Mouse (Mus musculus) embryonic stem cell, embryonic (primary cell): ENCODE measurements around the gene Gdpd3.
"Not testable (repeated sequence)": the region's sequence is repeated elsewhere in the genome, so short reads cannot be mapped to it uniquely, and the experiment has no call there.

Source experiments
- CTCF ChIA-PET, 4 experiments: fragments of 300-600 bp in 2 of 4; fragments of 350-600 bp in 2 of 4; sonication (Branson Sonifier 250); formaldehyde crosslinking; loops; one replicate each; lab custom pipeline; 2022; ENCODE audit warnings: inconsistent platforms in 2 of 4; lab: Charles Lee
- POLR2A ChIA-PET, 4 experiments: fragments of 300-600 bp in 2 of 4; fragments of 350-600 bp in 2 of 4; sonication (Branson Sonifier 250); formaldehyde crosslinking; loops; one replicate each; lab custom pipeline; 2022; ENCODE audit warnings: antibody characterized with exemption in 4 of 4, inconsistent platforms in 1 of 4; lab: Charles Lee

Gdpd3 gene

GRCm38 (mm10) chr7:126766201-126766600, at the start of gene Gdpd3:
Gene Gdpd3 (plus strand): TSS chr7:126766334.
- ChIA-PET CTCF (interaction anchor here in 1 of 4 experiments (1.1 kb wide), 1 partner anchor 14 kb away, joined by 4 read pairs; no protein-coding TSS in a partner anchor), POLR2A (interaction anchor here in 1 of 4 experiments (1.6 kb wide), 1 partner anchor 13 kb away, joined by 5 read pairs; no protein-coding TSS in a partner anchor)

- ChIA-PET CTCF (interaction anchor here in 1 of 4 experiments (0.6 kb wide), 1 partner anchor 74 kb away, joined by 6 read pairs; no protein-coding TSS in a partner anchor), POLR2A (interaction anchor here in 2 of 4 experiments (1.3 to 2.1 kb wide), 3 partner anchors 24 to 134 kb away, joined by 4 to 6 read pairs (median 5); no protein-coding TSS in a partner anchor)
Measured at GRCm38 (mm10) chr7:126717566-126717965, 48.6 kb upstream of the Gdpd3 start.

- CTCF ChIA-PET, result no interaction called here
- POLR2A ChIA-PET, result interaction anchor here in 1 of 4 experiments (0.6 kb wide), 1 partner anchor 17 kb away, joined by 3 read pairs; no protein-coding TSS in a partner anchor
Measured at GRCm38 (mm10) chr7:126718787-126719337, 47.3 kb upstream of the Gdpd3 start.

GRCm38 (mm10) chr7:126721635-126722034, 44.5 kb upstream of the Gdpd3 start:
- ChIA-PET POLR2A (no interaction called here), CTCF (interaction anchor here in 1 of 4 experiments (1.0 kb wide), 1 partner anchor 33 kb away, joined by 3 read pairs; no protein-coding TSS in a partner anchor)

GRCm38 (mm10) chr7:126725077-126725476, 41.1 kb upstream of the Gdpd3 start:
- CTCF ChIA-PET, result no interaction called here
- POLR2A ChIA-PET, result no interaction called here

- CTCF ChIA-PET, result interaction anchor here in 1 of 4 experiments (0.6 kb wide), 1 partner anchor 443 kb away, joined by 4 read pairs; no protein-coding TSS in a partner anchor
Measured at GRCm38 (mm10) chr7:126725667-126726066, 40.5 kb upstream of the Gdpd3 start.

GRCm38 (mm10) chr7:126730256-126730789, 35.8 kb upstream of the Gdpd3 start:
- CTCF ChIA-PET, result not testable (repeated sequence)
- POLR2A ChIA-PET, result interaction anchor here in 1 of 4 experiments (0.6 to 0.8 kb wide), 3 partner anchors 16 to 298 kb away, joined by 3 to 4 read pairs (median 3); no protein-coding TSS in a partner anchor

More at GRCm38 (mm10) chr7:126725667-126726066, 40.5 kb upstream of the Gdpd3 start:
- POLR2A ChIA-PET, result no interaction called here

GRCm38 (mm10) chr7:126736122-126736521, 30.0 kb upstream of the Gdpd3 start:
- POLR2A ChIA-PET, result interaction anchor here in 3 of 4 experiments (0.7 to 1.4 kb wide), 5 partner anchors 13 to 577 kb away, joined by 3 to 8 read pairs (median 3); no protein-coding TSS in a partner anchor

GRCm38 (mm10) chr7:126739551-126739950, 26.6 kb upstream of the Gdpd3 start:
- ChIA-PET CTCF (interaction anchor here in 3 of 4 experiments (0.6 to 1.5 kb wide), 5 partner anchors 10 to 351 kb away, joined by 3 to 6 read pairs (median 4); no protein-coding TSS in a partner anchor), POLR2A (interaction anchor here in 1 of 4 experiments (0.8 kb wide), 1 partner anchor 21 kb away, joined by 4 read pairs; no protein-coding TSS in a partner anchor)

More at GRCm38 (mm10) chr7:126736122-126736521, 30.0 kb upstream of the Gdpd3 start:
- CTCF ChIA-PET, result interaction anchor here in 1 of 4 experiments (0.6 kb wide), 1 partner anchor 9 kb away, joined by 3 read pairs; no protein-coding TSS in a partner anchor

GRCm38 (mm10) chr7:126740132-126740735, 25.9 kb upstream of the Gdpd3 start:
- POLR2A ChIA-PET, result interaction anchor here in 1 of 4 experiments (0.6 to 0.8 kb wide), 2 partner anchors 20 to 329 kb away, joined by 3 to 4 read pairs; no protein-coding TSS in a partner anchor
- CTCF ChIA-PET, result interaction anchor here in 2 of 4 experiments (0.6 to 1.5 kb wide), 3 partner anchors 10 to 350 kb away, joined by 3 to 6 read pairs (median 4); no protein-coding TSS in a partner anchor

- POLR2A ChIA-PET, result interaction anchor here in 1 of 4 experiments (1.5 to 2.3 kb wide), 2 partner anchors 13 to 158 kb away, joined by 3 to 17 read pairs; no protein-coding TSS in a partner anchor
- CTCF ChIA-PET, result interaction anchor here in 2 of 4 experiments (1.3 to 1.5 kb wide), 2 partner anchors 9 to 13 kb away, joined by 4 to 6 read pairs; no protein-coding TSS in a partner anchor
Measured at GRCm38 (mm10) chr7:126740977-126741376, 25.2 kb upstream of the Gdpd3 start.

GRCm38 (mm10) chr7:126741452-126741851, 24.7 kb upstream of the Gdpd3 start:
- POLR2A ChIA-PET, result interaction anchor here in 3 of 4 experiments (0.6 to 2.3 kb wide), 7 partner anchors 10 to 836 kb away, joined by 3 to 17 read pairs (median 3); no protein-coding TSS in a partner anchor
- CTCF ChIA-PET, result interaction anchor here in 1 of 4 experiments (0.6 kb wide), 1 partner anchor 163 kb away, joined by 3 read pairs; no protein-coding TSS in a partner anchor

- POLR2A ChIA-PET, result interaction anchor here in 3 of 4 experiments (0.6 to 2.3 kb wide), 8 partner anchors 10 to 835 kb away, joined by 3 to 17 read pairs (median 3); no protein-coding TSS in a partner anchor
Measured at GRCm38 (mm10) chr7:126741964-126742482, 24.1 kb upstream of the Gdpd3 start.

GRCm38 (mm10) chr7:126746066-126746465, 20.1 kb upstream of the Gdpd3 start:
- ChIA-PET POLR2A (interaction anchor here in 2 of 4 experiments (0.7 to 1.4 kb wide), 3 partner anchors 9 to 14 kb away, joined by 3 to 6 read pairs (median 4); partner anchors contain the start of gene Mapk3 (in 1 of the 2)), CTCF (interaction anchor here in 1 of 4 experiments (1.1 to 1.5 kb wide), 2 partner anchors 9 to 158 kb away, joined by 3 to 4 read pairs; no protein-coding TSS in a partner anchor)

More at GRCm38 (mm10) chr7:126741964-126742482, 24.1 kb upstream of the Gdpd3 start:
- CTCF ChIA-PET, result interaction anchor here in 2 of 4 experiments (0.6 kb wide), 2 partner anchors 65 to 163 kb away, joined by 3 read pairs; no protein-coding TSS in a partner anchor

- POLR2A ChIA-PET, result interaction anchor here (0.5 to 1.4 kb wide), 8 partner anchors 8 to 401 kb away, joined by 3 to 6 read pairs (median 3); partner anchors contain the start of genes Apobr (in 1 of the 4), Eif3c (in 1 of the 4), Kctd13 (in 1 of the 4) and Mapk3 (in 1 of the 4)
- CTCF ChIA-PET, result interaction anchor here in 2 of 4 experiments (0.6 to 1.5 kb wide), 4 partner anchors 8 to 325 kb away, joined by 3 to 5 read pairs (median 4); no protein-coding TSS in a partner anchor
Measured at GRCm38 (mm10) chr7:126746798-126747197, 19.3 kb upstream of the Gdpd3 start.

- ChIA-PET CTCF (interaction anchor here in 3 of 4 experiments (0.7 to 2.4 kb wide), 7 partner anchors 10 to 161 kb away, joined by 3 to 13 read pairs (median 3); no protein-coding TSS in a partner anchor), POLR2A (interaction anchor here in 1 of 4 experiments (0.8 to 1.7 kb wide), 6 partner anchors 11 to 160 kb away, joined by 3 to 4 read pairs (median 3); no protein-coding TSS in a partner anchor)
Measured at GRCm38 (mm10) chr7:126748824-126749223, 17.3 kb upstream of the Gdpd3 start.
